Mouse (Mus musculus) forebrain, embryonic 15.5 days (tissue): ENCODE measurements around the gene B3gat3. TPM values are rescaled to one million over a fixed set of nuclear protein-coding genes. Genes with fewer than 3 reads are reported as not detected.

Experiments
- ATAC-seq: fragments of 200-750 bp; cut with Nextera tagmentation; replicated peaks from 2 replicates; pipeline ENCODE4 v1.8.0; 2017; ENCODE audit warnings: mild to moderate bottlenecking, moderate TSS enrichment, moderate library complexity
- H3K27ac ChIP-seq: fragments of 300-500 bp; sonication (generic); replicated peaks from 2 replicates; pipeline ENCODE4 v1.5.1; 2015; ENCODE audit warnings: mild to moderate bottlenecking, inconsistent platforms
- H3K27me3 ChIP-seq: fragments of 300-500 bp; sonication (generic); 2 replicates; pipeline ENCODE4 v1.6.1; 2015; ENCODE audit warnings: inconsistent platforms
- H3K36me3 ChIP-seq: fragments of 300-500 bp; sonication (generic); 2 replicates; pipeline ENCODE4 v1.6.1; 2015; ENCODE audit warnings: mild to moderate bottlenecking, inconsistent platforms
- H3K4me1 ChIP-seq: fragments of 300-500 bp; sonication (generic); 2 replicates; pipeline ENCODE4 v1.6.1; 2015; ENCODE audit warnings: inconsistent platforms
- H3K4me2 ChIP-seq: fragments of 300-500 bp; sonication (generic); replicated peaks from 2 replicates; pipeline ENCODE4 v1.6.1; 2015; ENCODE audit warnings: mild to moderate bottlenecking, inconsistent platforms
- H3K4me3 ChIP-seq: fragments of 300-500 bp; sonication (generic); 2 replicates; pipeline ENCODE4 v1.5.1; 2015; ENCODE audit warnings: mild to moderate bottlenecking, inconsistent platforms
- H3K9ac ChIP-seq: fragments of 300-500 bp; sonication (generic); replicated peaks from 2 replicates; pipeline ENCODE4 v1.6.1; 2015; ENCODE audit warnings: mild to moderate bottlenecking, inconsistent platforms
- H3K9me3 ChIP-seq: fragments of 300-500 bp; sonication (generic); 2 replicates; pipeline ENCODE4 v1.6.1; 2016; ENCODE audit warnings: inconsistent platforms
- WGBS: fragments of 180-500 bp; shearing (Covaris S2); methylation state at CpG from one replicate; pipeline ENCODE4 v1.1.7; 2015; ENCODE audit warnings: mixed read lengths; 5-methylcytosine and 5-hydroxymethylcytosine counted together
- microRNA-seq: library from miRNA; unstranded; fragments of <30 nt; microRNA quantifications from one replicate; pipeline ENCODE4, GENCODE M21; 2016
- polyA plus RNA-seq: library from polyadenylated mRNA; unstranded; fragments of >200 nt; fragmentation: Nextera tagmentation; extraction: Ambion mirVana; gene quantifications from 2 replicates; pipeline ENCODE4 v1.2.1, GENCODE M21; 2015

The B3gat3 gene
- polyA plus RNA-seq, 1 experiment from 2014 or later: 81.0 TPM

DNA sequence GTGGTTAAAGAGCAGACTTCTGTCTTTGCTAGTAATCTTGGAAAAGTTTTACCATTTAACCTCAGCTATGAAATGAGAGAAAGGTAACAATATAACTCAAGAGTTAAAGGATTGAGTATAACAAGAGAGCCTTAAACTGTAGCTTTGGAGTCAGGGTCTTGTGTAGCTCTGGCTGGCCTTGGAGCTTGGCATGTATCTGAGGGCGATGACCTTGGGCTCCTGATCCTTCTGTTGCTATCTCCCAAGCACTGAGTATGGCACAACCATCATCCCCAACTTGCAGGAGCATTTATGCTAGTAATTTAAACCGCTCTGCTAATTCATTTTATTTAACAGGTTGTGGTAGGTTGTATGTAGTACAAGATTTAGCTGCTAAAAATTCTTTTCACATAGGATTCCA lies 55.3 kb downstream of the B3gat3 start:
- WGBS: 97% methylated on average over 2 of the region's 2 CpGs
- peaks cover 98% of the 10 kb centered on the region for H3K36me3 ChIP-seq
- H3K4me2 ChIP-seq: no peak overlapping the region
- H3K4me3 ChIP-seq: no peak overlapping the region
- H3K9me3 ChIP-seq: no peaks in the 10 kb centered on the region
- no peak overlapping the region for H3K9ac ChIP-seq
- H3K4me1 ChIP-seq: no peaks in the 10 kb centered on the region
- H3K27me3 ChIP-seq: no peaks in the 10 kb centered on the region
- no peak for ATAC-seq
- no peak overlapping the region for H3K27ac ChIP-seq

DNA sequence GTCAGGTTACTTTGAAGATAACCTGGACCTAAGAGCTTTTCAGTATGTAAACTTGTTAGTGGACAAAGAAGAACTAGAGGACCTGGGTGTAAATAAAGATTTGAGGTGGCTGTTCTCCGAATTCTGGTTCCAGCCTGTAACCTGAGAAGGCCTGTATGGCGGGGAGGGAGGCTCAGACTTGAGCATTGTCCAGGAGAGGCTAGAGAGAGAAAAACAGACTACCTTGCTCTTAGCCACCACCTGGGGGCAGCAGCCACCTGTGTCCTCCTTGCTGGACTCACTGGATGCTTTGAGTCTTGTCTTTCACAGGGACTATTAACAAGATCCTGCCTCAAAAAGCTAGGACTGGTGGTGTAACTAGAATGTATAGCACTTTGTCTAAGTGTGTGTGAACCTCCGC lies 56.4 kb downstream of the B3gat3 start:
- H3K4me3 ChIP-seq: no peak overlapping the region
- H3K27me3 ChIP-seq: no peaks in the 10 kb centered on the region
- H3K9ac ChIP-seq: no peak overlapping the region
- peaks cover 3% of the 10 kb centered on the region for H3K4me1 ChIP-seq
- H3K36me3 ChIP-seq: peaks cover 89% of the 10 kb centered on the region
- no peak overlapping the region for H3K27ac ChIP-seq
- H3K9me3 ChIP-seq: no peaks in the 10 kb centered on the region
- no peak overlapping the region for H3K4me2 ChIP-seq
- 38% methylated on average over 3 of the region's 3 CpGs for WGBS
- peak; percentile 42; the same call in 1 of the 2 replicates for ATAC-seq

Small RNA genes lying within 50 kb of the gene (microRNA-seq; reads per million reads assigned to microRNA genes)
- not detected for gene Mir5136

Other genes starting within 250 kb of the B3gat3 start
- gene Slc3a2, start 197.0 kb upstream of the B3gat3 start, polyA plus RNA-seq: 164 and 171 TPM in 2 replicates
- gene Wdr74, start 184.5 kb upstream of the B3gat3 start, polyA plus RNA-seq: 96.5 and 97.4 TPM in 2 replicates
- gene 1700092M07Rik, start 179.7 kb upstream of the B3gat3 start, polyA plus RNA-seq: 1.5 and 2.5 TPM in 2 replicates
- 130 and 133 TPM in 2 replicates for gene Stx5a, start 179.0 kb upstream of the B3gat3 start, polyA plus RNA-seq
- gene Nxf1, start 163.3 kb upstream of the B3gat3 start, polyA plus RNA-seq: 187 and 192 TPM in 2 replicates
- gene Tmem223, start 149.4 kb upstream of the B3gat3 start, polyA plus RNA-seq: 249 and 250 TPM in 2 replicates
- 27.4 and 33.9 TPM in 2 replicates for gene Tmem179b, start 145.9 kb upstream of the B3gat3 start, polyA plus RNA-seq
- gene Taf6l, start 134.0 kb upstream of the B3gat3 start, polyA plus RNA-seq: 32.2 and 34.1 TPM in 2 replicates
- gene Polr2g, start 121.8 kb upstream of the B3gat3 start, polyA plus RNA-seq: 162 and 169 TPM in 2 replicates
- gene Zbtb3, start 117.8 kb upstream of the B3gat3 start, polyA plus RNA-seq: 8.3 and 9.6 TPM in 2 replicates
- gene Ttc9c, start 101.0 kb upstream of the B3gat3 start, polyA plus RNA-seq: 68.4 and 72.7 TPM in 2 replicates
- 5.9 and 6.1 TPM in 2 replicates for gene Hnrnpul2, start 100.4 kb upstream of the B3gat3 start, polyA plus RNA-seq
- gene AC129217.1, start 90.6 kb upstream of the B3gat3 start, polyA plus RNA-seq: not detected in 2 replicates
- gene Bscl2, start 82.9 kb upstream of the B3gat3 start, polyA plus RNA-seq: 80.7 and 85.2 TPM in 2 replicates
- 272 and 281 TPM in 2 replicates for gene Gng3, start 81.2 kb upstream of the B3gat3 start, polyA plus RNA-seq
- gene Lrrn4cl, start 69.6 kb upstream of the B3gat3 start, polyA plus RNA-seq: 0.53 and 0.60 TPM in 2 replicates
- gene Ubxn1, start 48.9 kb upstream of the B3gat3 start, polyA plus RNA-seq: 178 and 181 TPM in 2 replicates
- gene Uqcc3, start 39.5 kb upstream of the B3gat3 start, polyA plus RNA-seq: 55.4 and 61.8 TPM in 2 replicates
- 59.1 and 74.7 TPM in 2 replicates for gene Lbhd1, start 36.6 kb upstream of the B3gat3 start, polyA plus RNA-seq
- not detected in 2 replicates for gene Gm49403, start 36.4 kb upstream of the B3gat3 start, polyA plus RNA-seq
- 53.9 and 55.0 TPM in 2 replicates for gene 1810009A15Rik, start 31.5 kb upstream of the B3gat3 start, polyA plus RNA-seq
- 0.25 TPM in 1 of 2 replicates, not detected in the other for gene Gm49416, start 31.4 kb upstream of the B3gat3 start, polyA plus RNA-seq
- 42.0 and 43.7 TPM in 2 replicates for gene Ints5, start 27.4 kb upstream of the B3gat3 start, polyA plus RNA-seq
- gene Ganab, start 22.3 kb upstream of the B3gat3 start, polyA plus RNA-seq: 88.1 and 89.6 TPM in 2 replicates
- gene Rom1, start 9.0 kb downstream of the B3gat3 start, polyA plus RNA-seq: 0.87 and 1.5 TPM in 2 replicates
- gene Eml3, start 9.2 kb downstream of the B3gat3 start, polyA plus RNA-seq: 10.4 and 11.7 TPM in 2 replicates
- gene Mta2, start 21.5 kb downstream of the B3gat3 start, polyA plus RNA-seq: 171 and 175 TPM in 2 replicates
- gene Tut1, start 33.5 kb downstream of the B3gat3 start, polyA plus RNA-seq: 34.1 and 34.7 TPM in 2 replicates
- 336 and 348 TPM in 2 replicates for gene Eef1g, start 46.7 kb downstream of the B3gat3 start, polyA plus RNA-seq
- gene Ahnak, start 68.9 kb downstream of the B3gat3 start, polyA plus RNA-seq: 2.6 and 3.7 TPM in 2 replicates
- not detected in 2 replicates for gene Scgb1a1, start 167.6 kb downstream of the B3gat3 start, polyA plus RNA-seq
- 32.0 and 33.5 TPM in 2 replicates for gene Asrgl1, start 215.3 kb downstream of the B3gat3 start, polyA plus RNA-seq